Mouse (Mus musculus): ENCODE data around the gene Arhgap10.

Gene Arhgap10

GRCm38 (mm10) chr8:77517301-77518200 is at the start of gene Arhgap10:
Gene Arhgap10, minus strand, starts transcription at chr8:77517953.
- DNase-seq (ENCODE audit: low read depth, low spot score): peak; percentile 86

- no peak for DNase-seq (ENCODE audit: low read depth, low spot score)
Observed at GRCm38 (mm10) chr8:77561441-77561840, 43.7 kb upstream of the Arhgap10 start.

- no peak for DNase-seq (ENCODE audit: low read depth, low spot score)
Observed at GRCm38 (mm10) chr8:77552491-77552890, 34.7 kb upstream of the Arhgap10 start.

DNA sequence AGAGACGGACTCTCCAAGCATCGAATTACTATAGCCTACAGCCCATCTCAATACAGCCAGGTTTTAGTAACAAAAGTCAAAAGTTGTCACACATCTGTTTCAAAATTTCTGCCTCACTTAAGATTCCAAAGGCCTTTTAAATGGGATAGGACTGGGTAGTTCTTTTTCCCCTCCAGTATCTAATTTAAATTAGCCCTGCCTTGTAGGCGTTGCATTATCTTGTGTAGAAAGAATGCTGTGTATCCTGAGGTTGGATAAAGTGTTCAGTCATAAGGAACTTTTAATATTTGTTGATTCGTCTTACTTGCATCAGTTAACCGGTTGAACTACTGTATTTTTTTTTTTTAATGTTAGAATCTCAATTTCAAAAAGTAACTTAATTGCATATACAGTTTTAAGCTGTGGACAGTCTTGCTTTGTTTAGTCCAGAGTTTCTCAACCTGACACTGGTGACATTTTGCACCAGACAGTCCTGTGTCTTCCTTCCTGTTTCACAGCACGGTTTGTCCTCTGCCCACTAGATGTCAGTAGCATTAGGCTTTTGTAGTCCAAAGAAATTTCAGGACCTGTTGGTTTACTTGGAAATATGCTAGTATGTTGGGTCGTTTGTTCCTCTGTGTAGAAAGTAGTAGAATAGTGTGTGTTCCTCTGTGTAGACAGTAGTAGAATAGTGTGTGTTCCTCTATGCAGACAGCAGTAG is 32.3 kb upstream of the Arhgap10 start:
- peak; percentile 28 for DNase-seq (ENCODE audit: low read depth, low spot score)

DNA sequence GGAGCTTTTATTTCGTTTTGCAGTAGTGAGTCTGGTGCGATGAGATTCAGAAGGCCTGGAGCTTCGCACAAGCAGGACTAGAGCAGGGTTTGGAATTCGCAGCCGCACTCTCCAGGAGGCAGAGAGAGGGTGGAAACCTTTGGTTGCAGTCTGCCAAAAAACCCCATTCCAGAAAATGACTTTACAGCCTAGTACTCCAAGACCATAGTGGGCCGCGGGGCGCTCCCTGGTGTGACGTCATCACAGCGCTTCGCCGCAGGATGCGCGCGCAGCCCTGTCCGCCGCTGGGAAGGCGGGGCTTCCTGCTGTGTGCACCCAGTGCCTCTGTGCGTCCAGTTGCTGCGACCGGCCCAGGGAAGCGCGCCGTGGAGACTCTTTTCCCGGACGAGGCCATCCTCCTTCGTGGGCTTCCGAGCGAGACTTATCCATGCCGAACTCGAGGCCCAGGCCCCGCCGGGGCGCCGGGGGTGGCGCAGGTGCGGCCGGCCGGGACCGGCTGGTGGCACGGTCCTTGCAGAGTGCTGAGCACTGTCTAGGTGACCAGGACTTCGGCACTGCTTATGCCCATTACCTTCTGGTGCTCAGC is 31.5 kb upstream of the Arhgap10 start, which contains the start of gene Prmt9:
Gene Prmt9 (plus strand): TSS at position 277 of the 586 bp plus-strand sequence.
- peak; percentile 93 for DNase-seq (ENCODE audit: low read depth, low spot score)

GRCm38 (mm10) chr8:77545616-77546015 is 27.9 kb upstream of the Arhgap10 start:
- DNase-seq (ENCODE audit: low read depth, low spot score): no peak

DNA sequence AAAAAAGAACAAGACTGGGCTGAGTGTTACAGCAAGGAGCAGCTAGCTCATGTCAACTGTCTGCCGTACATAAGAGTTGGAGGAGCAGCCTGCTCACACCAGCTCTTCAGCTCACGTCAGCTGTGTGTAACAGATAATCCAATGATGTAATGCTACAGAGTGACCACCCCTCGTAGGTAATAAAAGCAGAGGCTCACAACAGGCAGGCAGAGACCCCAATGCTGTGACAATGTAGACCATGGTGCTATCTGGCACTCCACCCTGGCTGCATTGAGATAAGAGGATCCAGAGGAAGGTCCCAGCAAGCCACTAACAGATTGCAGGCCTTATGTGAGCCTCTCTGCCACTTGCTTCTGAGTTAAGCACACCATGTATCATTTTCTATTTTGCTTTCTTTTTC is 26.7 kb upstream of the Arhgap10 start:
- DNase-seq (ENCODE audit: low read depth, low spot score): no peak

DNA sequence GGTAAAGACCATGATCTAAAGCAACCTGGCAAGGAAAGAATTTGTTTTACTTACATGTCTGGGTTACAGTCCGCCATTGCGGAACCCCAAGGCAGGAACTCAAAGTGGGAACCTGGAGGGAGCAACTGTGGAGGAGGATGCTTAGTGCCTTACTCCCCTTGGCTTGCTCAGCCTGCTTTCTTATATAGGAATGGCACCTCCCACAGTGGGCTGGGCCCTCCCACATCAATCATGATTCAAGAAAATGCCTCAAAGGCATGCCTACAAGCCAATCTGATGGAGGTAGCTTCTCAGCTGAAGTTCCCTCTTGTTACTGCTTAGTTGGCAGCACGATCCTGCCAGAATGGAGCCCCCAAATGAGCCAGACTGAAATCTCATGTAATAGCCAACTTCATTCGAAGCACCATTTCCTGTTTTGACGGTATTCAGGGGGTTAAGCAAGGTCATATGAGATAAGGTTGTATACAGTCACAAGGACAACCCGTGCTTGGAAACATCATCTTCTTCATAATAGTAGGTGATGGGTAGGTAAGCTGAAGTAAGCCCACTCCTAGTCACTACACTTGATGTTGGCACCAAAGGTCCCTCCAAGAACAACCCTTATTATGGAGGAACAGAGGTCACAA is 25.5 kb upstream of the Arhgap10 start:
- no peak for DNase-seq (ENCODE audit: low read depth, low spot score)

DNA sequence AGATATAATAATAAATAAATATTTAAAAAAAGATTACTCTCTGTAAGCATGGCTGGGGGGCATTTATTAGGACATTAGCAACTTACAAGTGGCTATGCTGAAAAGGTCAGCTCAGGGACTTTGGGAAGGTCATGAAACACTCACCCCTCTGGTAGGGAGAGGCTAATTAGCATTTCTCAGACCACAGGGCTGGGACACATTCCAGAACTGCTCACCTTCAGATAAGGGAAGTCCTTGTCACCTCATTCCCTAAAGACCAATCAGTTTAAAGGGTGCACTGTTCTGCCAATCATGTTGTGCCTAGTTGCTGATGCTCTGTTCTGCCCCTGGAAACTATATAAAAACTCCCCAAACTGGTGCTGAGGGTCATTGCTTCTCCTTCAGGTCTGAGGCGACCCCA is 20.5 kb upstream of the Arhgap10 start:
- DNase-seq (ENCODE audit: low read depth, low spot score): no peak

DNA sequence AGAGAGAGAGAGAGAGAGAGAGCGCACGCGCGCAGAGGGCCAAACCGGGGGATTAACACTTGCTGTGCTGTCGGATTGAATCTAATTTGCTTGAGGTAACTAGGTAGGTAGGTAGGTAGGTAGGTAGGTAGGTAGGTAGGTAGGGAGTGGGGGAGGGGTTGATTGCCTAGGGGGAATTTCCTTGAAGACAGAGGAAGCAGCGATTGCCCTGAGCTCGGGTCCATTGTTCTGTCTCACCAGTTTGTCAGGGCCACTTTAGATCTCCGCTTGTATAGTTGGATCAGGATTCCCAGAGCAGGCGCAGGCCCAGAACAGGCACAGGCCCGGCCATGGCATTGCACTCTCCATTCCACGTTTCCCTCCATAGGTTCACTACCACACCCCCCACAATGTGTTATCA is 19.1 kb upstream of the Arhgap10 start:
- DNase-seq (ENCODE audit: low read depth, low spot score): no peak

DNA sequence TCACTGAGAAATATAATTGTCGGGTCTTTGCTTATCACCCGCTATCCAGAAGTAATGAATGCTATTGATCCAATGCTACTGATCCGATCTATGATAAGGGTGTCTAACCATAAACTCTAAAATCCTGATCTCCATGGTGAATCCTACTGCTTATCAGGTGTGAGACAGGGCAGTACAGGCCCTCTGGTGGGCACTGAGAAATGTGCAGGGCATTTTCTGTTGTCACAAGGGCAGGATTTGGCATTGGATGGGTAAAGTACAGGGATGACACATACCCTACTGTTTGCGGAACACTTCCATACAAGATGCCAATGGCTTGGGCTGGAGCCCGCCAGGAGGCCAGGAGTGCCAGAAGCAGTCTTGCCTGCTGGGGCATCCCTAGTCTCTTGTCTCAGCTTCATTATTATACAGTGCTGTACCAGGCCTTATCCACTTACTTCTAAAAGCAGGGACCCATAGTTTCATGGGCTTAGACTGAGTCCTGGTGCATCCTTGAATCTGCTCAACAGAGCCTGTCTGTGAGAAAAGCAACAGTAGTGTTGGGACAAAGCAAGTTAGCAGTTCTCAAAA is 17.4 kb upstream of the Arhgap10 start:
- DNase-seq (ENCODE audit: low read depth, low spot score): no peak

- no peak for DNase-seq (ENCODE audit: low read depth, low spot score)
Observed at GRCm38 (mm10) chr8:77534358-77534992, 16.7 kb upstream of the Arhgap10 start.

- DNase-seq (ENCODE audit: low read depth, low spot score): no peak
Observed at GRCm38 (mm10) chr8:77526130-77526529, 8.4 kb upstream of the Arhgap10 start.

DNA sequence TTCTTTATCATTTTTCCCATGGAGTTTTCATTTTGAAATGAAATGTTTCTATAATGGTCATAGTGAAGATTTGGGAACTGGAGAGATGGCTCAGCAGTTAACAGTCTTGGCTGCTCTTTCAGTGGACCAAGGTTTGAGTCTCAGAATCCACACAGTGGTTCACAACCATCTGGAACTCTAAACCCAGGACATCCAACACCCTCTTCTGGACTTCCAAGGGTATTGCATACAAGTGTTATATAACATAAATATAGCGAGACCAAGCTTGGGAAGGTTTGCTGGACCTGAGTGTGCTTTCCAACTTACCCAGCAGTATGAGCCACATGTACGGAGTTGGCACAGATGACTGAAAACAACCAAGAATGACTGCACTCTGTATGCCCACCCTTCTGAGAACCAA is 7.2 kb upstream of the Arhgap10 start:
- DNase-seq (ENCODE audit: low read depth, low spot score): no peak

GRCm38 (mm10) chr8:77524018-77524615 is 6.4 kb upstream of the Arhgap10 start:
- no peak for DNase-seq (ENCODE audit: low read depth, low spot score)

DNA sequence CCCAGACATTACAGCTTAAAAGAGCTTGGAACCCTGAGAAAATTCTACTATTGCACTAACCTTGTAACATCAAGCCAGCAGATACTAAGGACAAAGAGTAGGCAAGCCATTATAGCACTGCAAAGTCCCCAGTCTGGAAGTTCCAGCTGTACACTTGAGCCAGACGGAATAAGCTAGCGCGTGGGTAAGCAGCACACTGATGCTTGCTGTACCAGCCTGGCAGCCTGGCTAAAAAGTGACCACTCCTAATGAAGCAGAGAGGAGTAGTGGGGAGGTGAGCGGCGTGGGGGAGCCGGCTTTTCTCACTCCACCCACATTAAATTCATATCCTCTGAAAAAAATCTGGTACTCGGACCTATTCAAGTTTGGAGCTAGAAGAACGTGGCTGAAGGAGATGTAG is 5.2 kb upstream of the Arhgap10 start:
- no peak for DNase-seq (ENCODE audit: low read depth, low spot score)

DNA sequence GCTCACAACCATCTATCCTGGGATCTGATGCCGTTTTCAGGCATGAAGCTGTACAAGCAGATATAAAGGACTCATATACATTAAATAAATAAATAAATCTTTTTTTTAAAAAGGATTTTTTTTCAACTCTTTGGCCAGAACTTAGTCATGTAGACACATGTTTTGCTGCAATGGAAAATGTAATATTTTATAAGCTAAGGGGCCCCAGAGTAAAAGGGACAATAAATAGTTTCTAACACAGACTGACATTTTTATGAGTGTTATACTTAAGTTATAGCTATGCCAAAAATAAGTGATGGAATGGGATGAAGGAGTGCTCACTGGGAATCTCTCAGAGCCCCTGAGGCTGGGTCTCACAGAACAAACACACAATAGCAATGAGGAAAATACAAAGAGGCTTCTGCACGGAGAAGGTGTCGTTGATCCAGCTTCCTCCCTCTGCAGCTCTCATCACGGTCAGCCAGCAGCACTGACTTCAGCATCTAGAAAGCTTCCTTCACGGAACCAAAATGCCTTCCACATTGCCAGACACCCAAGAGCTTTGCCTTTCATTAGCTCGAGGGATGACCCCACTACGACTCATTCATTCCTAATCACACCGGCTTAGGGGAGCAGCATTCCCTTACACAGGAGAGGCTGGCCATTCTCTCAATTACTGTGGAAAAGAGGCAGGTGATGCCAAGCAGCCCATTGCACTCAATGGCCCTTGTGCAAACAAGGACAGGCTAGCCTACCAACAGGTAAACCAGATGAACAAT is 3.5 kb upstream of the Arhgap10 start:
- DNase-seq (ENCODE audit: low read depth, low spot score): no peak

DNA sequence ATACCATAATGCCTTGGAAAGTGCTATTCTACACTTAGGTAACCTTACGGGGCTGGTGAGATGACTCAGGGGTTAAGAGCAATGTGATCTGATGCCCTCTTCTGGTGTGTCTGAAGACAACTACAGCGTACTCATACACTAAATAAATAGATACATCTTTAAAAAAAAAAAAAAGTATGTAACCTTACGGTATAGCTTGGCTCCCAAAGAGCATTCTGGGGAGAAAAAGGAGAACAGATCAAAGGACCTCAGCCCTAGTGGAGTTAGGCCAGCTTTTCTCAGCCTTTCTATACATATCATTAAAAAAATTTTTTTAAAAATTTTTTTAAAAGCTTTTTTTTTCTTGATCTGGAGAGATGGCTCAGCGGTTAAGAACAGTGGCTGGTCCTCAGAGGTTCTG is 2.8 kb upstream of the Arhgap10 start:
- no peak for DNase-seq (ENCODE audit: low read depth, low spot score)

DNA sequence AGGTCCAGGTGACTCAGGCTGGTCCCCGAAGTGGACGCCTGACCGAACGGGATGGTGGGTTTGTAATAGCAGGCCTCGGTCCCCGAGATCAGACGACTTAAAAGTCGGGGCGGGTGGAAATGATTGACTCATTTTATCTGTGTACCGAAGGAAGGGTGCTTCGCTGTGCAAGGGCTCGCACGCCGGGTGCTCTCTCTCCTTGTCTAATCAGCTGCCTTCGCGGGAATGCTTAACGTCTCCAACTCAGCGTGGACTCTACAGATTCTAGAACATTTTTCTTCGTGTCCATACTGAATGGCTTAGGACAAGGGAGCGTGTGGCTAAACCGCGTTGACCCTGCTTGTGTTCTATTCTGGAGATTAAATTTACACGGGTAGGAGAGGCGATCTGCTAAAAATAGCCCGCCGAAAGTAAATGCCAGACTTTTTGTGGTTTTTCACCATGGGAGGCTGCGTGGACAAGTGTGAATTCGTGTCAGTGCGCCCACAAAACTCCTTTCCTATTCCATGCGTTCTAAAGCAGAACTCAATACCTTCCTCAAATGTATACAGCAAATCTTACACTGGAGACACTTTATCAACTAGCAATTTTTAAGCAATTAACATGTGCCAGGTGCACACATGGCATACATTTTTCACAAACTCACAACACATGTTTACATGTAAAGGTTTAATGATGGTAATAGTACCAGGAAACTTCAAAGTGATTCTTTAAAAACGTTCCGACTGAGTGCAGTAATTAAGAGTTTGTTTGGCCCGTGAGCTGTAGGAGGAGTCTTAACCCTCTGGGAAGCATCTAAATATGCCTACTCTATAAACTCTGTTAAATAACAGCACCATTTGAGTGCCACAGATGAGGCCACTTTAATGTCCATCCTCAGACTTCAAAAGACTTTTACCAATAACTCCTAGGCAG is 705 bp upstream of the Arhgap10 start:
- DNase-seq (ENCODE audit: low read depth, low spot score): no peak

All from mesoderm, embryonic 11.5 days (tissue).